Mouse (Mus musculus) kidney, postnatal 0 days (tissue): ENCODE results near the gene Ino80d. TPM values are rescaled to one million over a fixed set of nuclear protein-coding genes. Genes with fewer than 3 reads are reported as not detected.
A peak's percentile ranks its signal among the peaks of the same experiment; 100 is the strongest.

Experiments
- ATAC-seq: fragments of 200-750 bp; cut with Nextera tagmentation; replicated peaks from 2 replicates; pipeline ENCODE4 v1.8.0; 2017; ENCODE audit warnings: low read depth, moderate number of reproducible peaks, moderate TSS enrichment, moderate library complexity; ENCODE audit not compliant: low FRiP score
- DNase-seq: peaks from one replicate; pipeline ENCODE4 v3.0.0-alpha.2; 2016; ENCODE audit warnings: low spot score
- H3K27ac ChIP-seq: fragments of 300-500 bp; sonication (generic); 2 replicates; pipeline ENCODE4 v1.5.1; 2014; ENCODE audit warnings: mild to moderate bottlenecking
- H3K27me3 ChIP-seq: fragments of 300-500 bp; sonication (generic); 2 replicates; pipeline ENCODE4 v1.6.1; 2014; ENCODE audit warnings: low read length, mixed read lengths; ENCODE audit not compliant: insufficient read depth
- H3K36me3 ChIP-seq: fragments of 300-500 bp; sonication (generic); 2 replicates; pipeline ENCODE4 v1.6.1; 2014; ENCODE audit warnings: low read length, mixed read lengths; ENCODE audit not compliant: insufficient read depth
- H3K4me1 ChIP-seq: fragments of 300-500 bp; sonication (generic); replicated peaks from 2 replicates; pipeline ENCODE4 v1.6.1; 2014; ENCODE audit warnings: antibody characterized with exemption, low read length, mixed read lengths; ENCODE audit not compliant: insufficient read depth
- H3K4me2 ChIP-seq: fragments of 300-500 bp; sonication (generic); 2 replicates; pipeline ENCODE4 v1.6.1; 2014; ENCODE audit warnings: mild to moderate bottlenecking, low read length, moderate library complexity, mixed read lengths
- H3K4me3 ChIP-seq: fragments of 300-500 bp; sonication (generic); replicated peaks from 2 replicates; pipeline ENCODE4 v1.5.1; 2014; ENCODE audit warnings: low read depth, low read length
- H3K9ac ChIP-seq: fragments of 300-500 bp; sonication (generic); 2 replicates; pipeline ENCODE4 v1.6.1; 2014; ENCODE audit warnings: low read depth, low read length
- H3K9me3 ChIP-seq: fragments of 300-500 bp; sonication (generic); replicated peaks from 2 replicates; pipeline ENCODE4 v1.6.1; 2016; ENCODE audit warnings: low read length, inconsistent platforms, mixed read lengths
- CTCF ChIP-seq: IDR thresholded peaks from 2 replicates; pipeline ENCODE4 v1.5.1; 2016; ENCODE audit warnings: antibody characterized with exemption, low read depth, mild to moderate bottlenecking, moderate library complexity
- WGBS: fragments of 180-500 bp; shearing (Covaris S2); extraction: QIAGEN DNeasy Blood & Tissue Kit; methylation state at CpG from one replicate; pipeline ENCODE4 v1.1.7; 2014; 5-methylcytosine and 5-hydroxymethylcytosine counted together
- polyA plus RNA-seq: library from polyadenylated mRNA; unstranded; fragments of >200 nt; fragmentation: Nextera tagmentation; extraction: Ambion mirVana; gene quantifications from 2 replicates; pipeline ENCODE4 v1.2.1, GENCODE M21; 2015

Ino80d gene
- polyA plus RNA-seq, 1 experiment from 2014 or later = 6.5 TPM

DNA sequence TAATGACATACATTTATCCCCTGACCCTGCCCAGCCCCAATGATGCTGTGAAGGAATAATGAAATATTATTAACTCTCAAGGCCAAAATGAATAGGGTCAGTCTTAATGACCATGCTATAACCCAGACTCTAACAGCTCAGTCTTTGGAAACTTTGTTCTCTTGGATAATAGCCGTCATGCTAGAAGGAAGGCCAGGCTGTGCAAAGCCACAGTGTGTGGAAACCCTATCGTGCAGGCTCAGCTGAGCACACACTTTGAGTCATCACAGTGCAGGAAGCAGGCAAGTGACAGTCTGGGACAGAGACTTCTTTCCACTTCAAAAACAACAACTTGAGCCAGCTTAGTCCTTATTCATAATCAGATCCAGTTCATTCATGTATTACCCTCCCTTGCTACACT lies 126.9 kb downstream of the Ino80d start:
- no peaks in the 10 kb centered on the region for H3K27me3 ChIP-seq
- ATAC-seq = no peak
- no peaks in the 10 kb centered on the region for H3K4me1 ChIP-seq
- H3K9ac ChIP-seq = no peak overlapping the region
- no peak overlapping the region for H3K4me2 ChIP-seq
- WGBS = 60% methylated on average over 2 of the region's 2 CpGs
- no peak for TF ChIP-seq CTCF
- H3K27ac ChIP-seq = no peak overlapping the region
- no peaks in the 10 kb centered on the region for H3K9me3 ChIP-seq
- no peaks in the 10 kb centered on the region for H3K36me3 ChIP-seq
- H3K4me3 ChIP-seq = no peak overlapping the region
- DNase-seq = no peak

DNA sequence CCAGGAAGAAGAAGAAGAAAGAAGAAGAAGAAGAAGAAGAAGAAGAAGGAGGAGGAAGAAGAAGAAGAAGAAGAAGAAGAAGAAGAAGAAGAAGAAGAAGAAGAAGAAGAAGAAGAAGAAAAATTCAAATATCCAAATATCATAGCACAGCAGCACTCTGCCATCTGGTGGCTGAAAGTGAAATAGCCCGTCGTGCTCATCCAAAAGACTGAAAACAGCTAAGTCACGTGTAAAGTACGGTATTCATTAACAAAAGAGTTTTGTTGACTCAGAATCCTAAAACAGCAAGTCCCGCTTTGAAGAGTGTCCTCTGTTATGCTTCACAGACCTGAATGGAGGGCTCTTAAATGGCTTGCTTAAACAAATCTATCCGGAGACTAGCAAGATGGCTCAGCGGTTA lies 128.2 kb downstream of the Ino80d start:
- H3K9ac ChIP-seq = no peak overlapping the region
- WGBS = 15% methylated on average over 7 of the region's 7 CpGs
- no peak overlapping the region for H3K4me3 ChIP-seq
- ATAC-seq (no peak), DNase-seq (peak; percentile 75)
- H3K4me2 ChIP-seq = peak overlapping the region; percentile 23
- H3K27ac ChIP-seq = no peak overlapping the region
- no peaks in the 10 kb centered on the region for H3K9me3 ChIP-seq
- no peaks in the 10 kb centered on the region for H3K4me1 ChIP-seq
- H3K36me3 ChIP-seq = no peaks in the 10 kb centered on the region
- H3K27me3 ChIP-seq = no peaks in the 10 kb centered on the region
- peak; percentile 84 for TF ChIP-seq CTCF

DNA sequence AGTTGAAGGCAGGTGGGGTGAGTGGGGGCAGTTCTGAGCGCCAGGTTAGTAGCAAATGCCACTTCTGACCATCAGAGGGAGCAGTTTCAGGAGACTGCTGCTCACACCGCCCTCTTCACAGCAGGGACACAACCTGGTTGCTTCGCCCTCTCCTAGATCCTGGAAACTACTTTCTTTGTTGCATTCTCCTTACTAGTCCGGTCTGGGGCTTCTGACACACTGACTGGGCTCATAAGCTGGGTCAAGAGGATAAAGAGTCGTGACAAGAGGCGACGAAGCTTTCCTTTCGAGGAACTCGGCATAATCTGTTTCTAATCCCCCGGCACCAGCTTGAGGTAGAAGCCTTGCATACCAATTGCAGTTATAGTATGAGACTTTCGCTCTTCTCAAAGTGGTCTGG lies 129.9 kb downstream of the Ino80d start:
- H3K36me3 ChIP-seq = no peaks in the 10 kb centered on the region
- ATAC-seq = peak; percentile 66; the same call in 1 of the 2 replicates
- no peaks in the 10 kb centered on the region for H3K9me3 ChIP-seq
- WGBS = 40% methylated on average over 11 of the region's 11 CpGs
- no peaks in the 10 kb centered on the region for H3K27me3 ChIP-seq
- H3K9ac ChIP-seq = 0 out of 2 replicates have a peak overlapping the region, but pooled peaks have one; percentile 41
- H3K4me1 ChIP-seq = no peaks in the 10 kb centered on the region
- peak; percentile 56 for DNase-seq
- TF ChIP-seq CTCF = peak; percentile 73
- peak overlapping the region; percentile 45 for H3K4me2 ChIP-seq
- H3K4me3 ChIP-seq = 0 out of 2 replicates have a peak overlapping the region, but pooled peaks have one; percentile 13
- H3K27ac ChIP-seq = no peak overlapping the region

DNA sequence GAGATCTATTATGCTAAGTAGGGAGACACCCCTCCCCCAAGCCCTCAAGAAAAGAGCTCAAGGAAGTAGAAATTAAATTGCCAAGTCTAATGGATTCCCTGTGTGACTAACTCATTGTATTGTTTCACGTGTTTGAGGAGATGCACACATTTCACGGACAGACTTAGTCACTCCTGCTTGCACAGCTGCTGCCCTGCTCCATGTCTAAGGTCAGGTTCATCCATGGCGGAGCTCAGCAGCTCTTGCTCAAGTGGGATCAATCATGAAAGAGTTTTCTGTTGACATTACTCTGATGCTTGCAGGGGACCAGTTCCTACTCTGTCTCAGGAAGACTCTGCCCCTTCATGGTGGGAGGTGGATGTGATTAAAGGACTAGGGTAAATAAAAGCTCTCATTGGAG lies 137.7 kb downstream of the Ino80d start:
- H3K9me3 ChIP-seq = no peaks in the 10 kb centered on the region
- H3K4me2 ChIP-seq = no peak overlapping the region
- WGBS = 60% methylated on average over 3 of the region's 3 CpGs
- H3K4me1 ChIP-seq = no peaks in the 10 kb centered on the region
- no peak overlapping the region for H3K9ac ChIP-seq
- H3K27ac ChIP-seq = no peak overlapping the region
- H3K4me3 ChIP-seq = no peak overlapping the region
- no peak for TF ChIP-seq CTCF
- no peaks in the 10 kb centered on the region for H3K36me3 ChIP-seq
- DNase-seq (no peak), ATAC-seq (no peak)
- H3K27me3 ChIP-seq = no peaks in the 10 kb centered on the region

DNA sequence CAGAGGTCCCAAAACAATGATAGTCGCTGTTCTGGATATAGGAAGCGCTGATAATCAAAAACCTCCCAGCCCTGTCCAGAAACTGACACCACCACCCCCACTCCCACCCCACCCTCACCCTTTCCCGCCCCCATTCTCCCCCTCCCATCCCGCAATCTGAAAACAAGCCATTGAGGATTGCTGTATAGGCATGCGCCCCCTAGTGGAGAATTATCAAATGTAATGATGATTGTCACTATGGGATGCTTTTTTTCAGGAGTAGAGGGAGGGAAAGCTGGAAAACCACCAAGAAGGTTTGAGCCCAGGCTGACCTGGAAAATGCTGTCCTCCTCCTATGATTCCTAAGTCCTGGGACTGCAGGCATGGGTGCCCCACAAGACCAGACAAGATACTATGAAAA lies 147.6 kb downstream of the Ino80d start:
- ATAC-seq (no peak), DNase-seq (peak; percentile 66)
- Histone ChIP-seq H3K4me3 (no peak overlapping the region), H3K36me3 (no peaks in the 10 kb centered on the region), H3K27me3 (no peaks in the 10 kb centered on the region), H3K27ac (no peak overlapping the region), H3K4me2 (no peak overlapping the region), H3K9ac (no peak overlapping the region), H3K4me1 (no peaks in the 10 kb centered on the region), H3K9me3 (no peaks in the 10 kb centered on the region)
- WGBS = 22% methylated on average over 5 of the region's 5 CpGs
- peak; percentile 74 for TF ChIP-seq CTCF

DNA sequence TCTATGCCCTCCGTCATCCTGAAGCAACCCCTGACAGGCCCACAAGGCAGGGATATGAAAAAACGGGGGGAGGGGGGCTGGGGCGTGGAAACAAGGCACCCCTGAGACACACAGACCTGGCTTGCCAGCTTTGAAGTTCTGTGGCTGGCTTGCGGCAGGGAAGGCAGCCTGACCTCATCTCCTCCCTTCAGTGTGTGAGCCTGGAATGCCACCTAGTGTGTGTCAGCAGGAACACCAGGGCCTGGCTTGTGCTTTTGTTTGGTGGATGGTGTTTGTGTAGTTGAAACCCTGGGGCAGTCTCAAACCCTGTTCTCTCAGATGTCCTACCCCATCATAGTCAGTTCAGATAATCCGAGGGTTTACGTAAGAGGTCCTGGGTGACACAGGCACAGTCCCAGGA lies 150.2 kb downstream of the Ino80d start:
- H3K4me2 ChIP-seq = no peak overlapping the region
- DNase-seq = peak; percentile 85
- peak; percentile 76; the same call in 1 of the 2 replicates for ATAC-seq
- TF ChIP-seq CTCF = peak; percentile 96
- no peak overlapping the region for H3K27ac ChIP-seq
- no peaks in the 10 kb centered on the region for H3K9me3 ChIP-seq
- H3K9ac ChIP-seq = no peak overlapping the region
- H3K4me3 ChIP-seq = no peak overlapping the region
- WGBS = 27% methylated on average over 6 of the region's 6 CpGs
- no peaks in the 10 kb centered on the region for H3K4me1 ChIP-seq
- no peaks in the 10 kb centered on the region for H3K27me3 ChIP-seq
- H3K36me3 ChIP-seq = no peaks in the 10 kb centered on the region

DNA sequence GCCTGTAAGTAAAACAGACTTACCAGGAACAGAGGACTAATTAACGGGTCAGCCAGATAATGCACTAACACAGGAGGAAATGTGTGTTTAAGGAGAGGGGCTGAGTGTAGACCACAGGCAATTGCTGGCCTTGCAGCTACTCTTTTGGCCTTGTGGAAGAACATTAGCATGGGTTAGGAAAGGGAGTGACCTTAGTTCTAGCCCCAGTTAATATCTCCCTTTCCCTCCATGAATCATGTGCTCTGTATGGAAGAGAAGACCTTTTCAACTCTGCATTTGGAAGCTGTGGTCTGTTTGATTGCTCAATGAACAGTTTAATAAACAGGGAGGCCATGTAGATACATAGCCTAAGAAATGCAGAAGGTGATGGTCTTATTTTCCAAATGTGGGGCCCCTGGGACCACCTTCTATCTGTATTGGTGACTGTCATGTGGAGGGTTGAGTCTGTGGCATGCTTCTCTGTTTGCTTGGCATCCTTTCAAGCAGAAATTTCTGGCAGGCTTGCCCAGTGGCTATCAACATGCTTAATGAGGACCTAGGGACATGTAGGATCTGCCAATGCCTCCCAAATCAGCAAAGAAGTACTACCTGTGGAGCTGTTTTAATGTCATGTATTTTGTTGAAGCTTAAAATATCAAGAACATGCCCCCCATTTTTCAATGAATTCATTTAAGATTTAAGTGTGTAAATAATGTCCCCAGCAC lies 157.4 kb downstream of the Ino80d start:
- no peak overlapping the region for H3K4me2 ChIP-seq
- H3K9me3 ChIP-seq = no peaks in the 10 kb centered on the region
- ATAC-seq (no peak), DNase-seq (no peak)
- 56% methylated on average over 1 of the region's 1 CpGs for WGBS
- H3K36me3 ChIP-seq = no peaks in the 10 kb centered on the region
- no peak overlapping the region for H3K9ac ChIP-seq
- TF ChIP-seq CTCF = no peak
- no peak overlapping the region for H3K4me3 ChIP-seq
- no peak overlapping the region for H3K27ac ChIP-seq
- no peaks in the 10 kb centered on the region for H3K4me1 ChIP-seq
- no peaks in the 10 kb centered on the region for H3K27me3 ChIP-seq
